Mouse (Mus musculus) cerebellum, adult 11-12 months (tissue): ENCODE measurements around the gene Siah2.

ENCODE experiments used
- DNase-seq: peaks from one replicate; pipeline ENCODE4 v3.0.0; 2022

Gene Siah2

DNA sequence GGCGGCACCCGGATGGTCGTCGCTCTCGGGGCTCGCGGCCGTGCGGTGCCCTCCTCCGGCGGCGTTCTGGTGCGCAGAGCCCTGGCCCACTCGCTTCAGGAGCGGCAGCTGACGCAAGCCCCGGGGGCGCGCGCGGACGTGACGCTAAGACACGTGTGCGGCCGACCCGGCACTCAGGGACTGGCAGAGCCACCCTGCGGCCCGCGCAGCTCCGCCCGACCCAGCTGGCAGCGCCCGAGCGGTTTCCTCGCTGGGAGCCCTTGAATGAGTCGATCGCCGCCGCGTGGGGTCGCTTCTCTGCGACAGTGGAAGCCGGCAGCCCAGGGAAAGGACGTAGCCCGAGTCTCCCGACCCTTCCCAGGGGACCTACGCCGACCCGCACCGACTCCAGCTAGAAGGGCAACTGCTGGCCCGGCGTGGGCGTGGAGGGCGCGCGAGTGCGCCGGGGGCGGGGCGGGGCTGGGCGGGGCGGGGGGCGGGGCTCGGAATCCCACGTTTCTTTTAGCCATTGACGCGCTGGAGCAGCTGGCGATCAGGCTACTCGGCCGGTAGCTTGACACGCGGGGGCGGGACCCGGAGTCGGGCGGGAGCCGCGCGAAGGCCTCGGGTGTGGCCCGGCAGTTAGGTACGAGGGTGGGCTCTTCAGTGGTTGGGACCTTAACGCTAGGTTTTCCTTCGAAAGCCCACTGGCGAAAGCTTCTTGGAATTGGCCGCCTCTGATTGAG lies at the start of gene Siah2:
Gene Siah2 (minus strand): TSS at position 404 of the 725 bp plus-strand sequence.
- peak; percentile 93 for DNase-seq

DNA sequence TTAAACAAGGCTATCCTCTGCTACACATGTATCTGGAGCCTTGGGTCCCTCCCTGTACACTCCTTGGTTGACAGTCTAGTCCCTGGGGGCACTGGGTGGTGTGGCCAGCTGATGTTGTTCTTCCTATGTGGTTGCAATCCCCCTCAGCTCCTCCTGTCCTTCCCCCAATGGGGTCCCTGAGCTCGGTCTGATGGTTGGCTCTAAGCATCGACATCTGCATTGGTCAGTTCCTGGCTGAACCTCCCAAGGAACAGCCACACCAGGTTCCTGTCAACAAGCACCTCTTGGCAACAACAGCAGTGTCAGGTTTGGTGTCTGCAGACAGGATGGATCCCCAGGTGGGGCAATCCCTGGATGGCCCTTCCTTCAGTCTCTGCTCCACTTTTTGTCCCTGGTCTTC lies 47.3 kb upstream of the Siah2 start:
- no peak for DNase-seq

DNA sequence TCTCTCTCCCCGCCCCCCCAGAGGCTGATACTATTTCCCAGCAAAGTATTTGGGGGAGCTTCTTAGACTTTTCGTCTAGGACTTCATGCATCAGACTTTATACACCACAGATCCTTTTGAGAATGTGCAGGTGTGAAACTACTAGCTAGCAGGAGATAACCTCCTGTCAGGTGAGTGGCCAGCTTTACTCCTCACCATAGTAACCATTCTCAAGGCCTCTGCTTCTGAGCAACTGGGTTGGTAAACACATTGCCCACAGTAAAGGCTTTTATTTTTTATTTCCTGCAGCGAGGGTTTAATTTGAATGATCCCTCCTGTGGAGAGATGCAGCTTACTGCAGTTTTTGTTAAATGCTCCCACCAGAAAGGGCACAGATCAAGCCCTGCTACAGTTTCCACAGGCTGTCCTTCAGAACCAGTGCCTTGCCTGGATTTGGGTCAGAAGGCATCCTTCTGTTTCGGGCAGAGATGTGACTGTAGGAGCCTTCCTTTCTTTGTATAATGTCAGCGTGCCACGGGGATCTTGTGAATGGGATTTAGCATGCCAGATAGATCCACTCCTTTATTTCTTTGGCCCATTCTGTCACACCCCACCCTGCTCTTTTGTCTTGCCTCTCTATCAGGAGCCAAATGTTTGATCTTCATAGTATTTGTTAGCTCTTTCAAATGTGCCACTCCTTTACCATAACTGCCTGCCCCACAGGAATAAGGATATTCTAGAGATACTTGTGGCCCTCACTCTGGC lies 46.3 kb upstream of the Siah2 start:
- DNase-seq = no peak

DNA sequence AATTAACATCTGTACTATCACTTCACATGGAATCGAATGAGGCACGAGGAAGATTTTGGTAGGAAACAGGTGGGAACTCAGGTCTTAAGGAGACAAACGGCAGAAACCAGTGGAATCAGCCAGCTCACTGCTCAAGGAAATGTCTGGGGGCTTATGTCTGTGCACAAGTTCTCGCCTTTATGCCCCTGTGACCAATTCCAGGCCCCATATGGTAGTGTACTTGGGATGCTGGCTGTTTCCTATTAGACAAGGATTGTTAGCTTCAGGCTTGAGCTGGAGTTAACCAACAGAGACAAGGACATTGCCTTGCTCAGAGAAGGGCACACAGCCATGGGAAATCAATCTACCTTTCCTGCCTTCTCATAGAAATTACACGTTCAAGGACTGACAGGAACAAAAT lies 39.3 kb upstream of the Siah2 start:
- no peak for DNase-seq

- no peak for DNase-seq
Measured at GRCm38 (mm10) chr3:58730580-58730979, 38.4 kb upstream of the Siah2 start.

- DNase-seq = no peak
Measured at GRCm38 (mm10) chr3:58729549-58729948, 37.3 kb upstream of the Siah2 start.

- no peak for DNase-seq
Measured at GRCm38 (mm10) chr3:58727601-58728000, 35.4 kb upstream of the Siah2 start.

DNA sequence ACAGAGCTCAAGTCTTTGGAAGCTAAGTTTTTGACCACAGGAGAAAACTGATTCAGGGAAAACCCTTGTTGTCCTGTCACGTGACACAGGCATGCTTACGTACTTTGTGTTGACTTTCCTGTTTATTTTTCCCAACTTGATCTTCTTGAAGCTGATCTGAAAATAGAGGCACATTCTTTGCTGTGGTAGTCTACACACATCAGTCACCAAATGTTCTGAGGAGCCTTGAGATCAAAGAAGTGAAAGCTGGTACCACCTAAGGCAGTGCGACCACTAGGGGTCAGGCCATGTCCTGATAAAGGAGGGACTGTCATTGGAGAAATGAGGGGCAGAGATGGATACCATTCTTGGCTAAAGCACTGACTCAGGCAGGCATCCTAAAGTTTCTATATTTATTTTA lies 34.8 kb upstream of the Siah2 start:
- peak; percentile 47 for DNase-seq

GRCm38 (mm10) chr3:58726374-58726773 lies 34.2 kb upstream of the Siah2 start:
- no peak for DNase-seq

DNA sequence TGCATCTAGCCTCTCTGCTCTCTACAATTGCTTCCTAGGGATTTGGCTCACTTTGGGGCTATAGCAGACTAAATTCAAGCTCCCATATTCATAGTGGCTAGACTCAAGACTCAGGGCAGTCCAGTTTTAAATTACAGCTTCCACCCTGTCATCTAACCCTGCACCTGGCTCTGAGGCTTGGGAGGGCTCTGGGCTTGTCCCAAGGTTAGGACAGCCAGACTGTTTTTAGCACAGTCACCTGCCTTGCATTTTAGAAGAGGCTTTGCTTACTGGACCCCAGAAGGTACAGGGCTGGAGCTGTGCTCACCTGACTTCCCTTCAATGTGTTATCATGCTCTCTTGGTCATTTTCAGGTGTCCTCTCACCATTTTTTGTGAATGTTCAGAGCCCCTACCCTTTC lies 32.6 kb upstream of the Siah2 start:
- DNase-seq = no peak

- no peak for DNase-seq
Measured at GRCm38 (mm10) chr3:58723656-58724055, 31.5 kb upstream of the Siah2 start.

- no peak for DNase-seq
Measured at GRCm38 (mm10) chr3:58719461-58720230, 27.4 kb upstream of the Siah2 start.

DNA sequence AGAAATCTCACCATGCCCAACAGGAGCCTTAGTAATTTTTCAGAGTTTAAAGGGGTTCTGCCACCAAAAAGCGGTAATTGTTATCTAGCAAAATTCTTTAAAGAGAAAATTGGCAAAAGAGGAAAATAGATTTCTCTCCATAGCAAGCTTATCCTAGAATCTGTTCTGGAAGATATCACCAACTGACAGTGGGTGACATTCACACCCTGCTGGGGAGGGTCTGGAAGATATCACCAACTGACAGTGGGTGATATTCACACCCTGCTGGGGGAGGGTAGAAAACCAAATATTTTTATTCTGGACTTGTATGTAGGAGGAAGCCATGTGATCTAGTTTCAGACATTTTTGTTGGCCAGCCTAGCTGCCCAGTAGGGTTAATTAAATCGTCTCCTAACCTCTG lies 24.5 kb upstream of the Siah2 start:
- DNase-seq = no peak

GRCm38 (mm10) chr3:58714767-58715166 lies 22.6 kb upstream of the Siah2 start:
- DNase-seq = no peak

DNA sequence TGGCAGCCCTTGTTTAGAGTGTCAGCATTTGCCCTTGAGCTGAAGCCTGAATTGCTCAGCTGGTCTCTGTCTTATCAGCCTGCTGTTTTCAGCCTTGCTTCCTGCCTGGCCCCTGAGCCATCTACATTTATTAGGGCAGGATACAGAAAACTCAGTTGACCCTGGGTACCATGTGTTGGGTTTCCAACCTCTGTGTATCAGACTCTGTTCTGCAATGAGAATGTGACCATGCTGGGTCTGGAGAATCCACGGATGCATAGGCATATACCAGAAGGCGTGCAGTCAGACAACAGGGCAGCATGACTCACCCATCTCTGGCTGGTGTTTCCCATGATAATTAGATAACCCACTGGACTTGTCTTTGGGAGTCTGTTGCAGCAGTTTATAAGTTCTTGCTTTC lies 21.8 kb upstream of the Siah2 start:
- DNase-seq = no peak

DNA sequence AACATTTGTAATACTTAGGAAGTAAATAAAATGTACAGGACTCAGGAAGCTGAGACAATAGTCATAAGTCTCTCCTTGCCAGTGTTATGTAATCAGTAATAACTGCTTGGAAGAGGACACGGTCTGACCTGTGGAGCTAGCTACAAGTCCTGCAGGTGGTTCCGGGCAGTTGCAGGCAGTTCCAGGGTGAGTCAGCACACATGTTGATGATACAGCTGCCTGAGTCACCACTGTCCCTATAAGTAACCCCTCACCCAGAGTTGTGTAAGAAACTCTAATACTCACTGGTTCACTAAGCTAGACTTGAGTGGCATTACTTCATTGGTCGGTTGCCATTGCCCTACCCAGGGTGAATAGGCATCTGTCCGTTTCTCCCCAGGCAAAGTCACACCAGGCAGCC lies 21.0 kb upstream of the Siah2 start:
- no peak for DNase-seq

- no peak for DNase-seq
Measured at GRCm38 (mm10) chr3:58704547-58704946, 12.3 kb upstream of the Siah2 start.

- no peak for DNase-seq
Measured at GRCm38 (mm10) chr3:58703748-58704147, 11.5 kb upstream of the Siah2 start.

DNA sequence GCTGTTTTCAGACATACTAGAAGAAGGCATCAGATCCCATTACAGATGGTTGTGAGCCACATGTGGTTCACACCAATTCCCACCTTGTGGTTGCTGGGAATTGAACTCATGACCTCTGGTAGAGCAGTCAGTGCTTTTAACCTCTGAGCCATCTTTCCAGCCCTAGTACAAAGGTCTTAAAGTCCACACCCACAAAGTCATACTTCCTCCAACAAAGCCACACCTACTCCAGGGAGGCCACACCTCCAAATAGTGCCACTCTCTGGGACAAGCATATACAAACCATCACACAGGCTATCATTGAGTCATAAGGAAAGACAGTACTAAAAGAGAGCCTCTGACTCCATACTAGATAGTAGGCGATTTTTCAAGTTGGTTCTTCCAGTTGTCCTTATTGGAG lies 10.1 kb upstream of the Siah2 start:
- no peak for DNase-seq

GRCm38 (mm10) chr3:58701441-58701840 lies 9.2 kb upstream of the Siah2 start:
- no peak for DNase-seq

- no peak for DNase-seq
Measured at GRCm38 (mm10) chr3:58697926-58698325, 5.7 kb upstream of the Siah2 start.

DNA sequence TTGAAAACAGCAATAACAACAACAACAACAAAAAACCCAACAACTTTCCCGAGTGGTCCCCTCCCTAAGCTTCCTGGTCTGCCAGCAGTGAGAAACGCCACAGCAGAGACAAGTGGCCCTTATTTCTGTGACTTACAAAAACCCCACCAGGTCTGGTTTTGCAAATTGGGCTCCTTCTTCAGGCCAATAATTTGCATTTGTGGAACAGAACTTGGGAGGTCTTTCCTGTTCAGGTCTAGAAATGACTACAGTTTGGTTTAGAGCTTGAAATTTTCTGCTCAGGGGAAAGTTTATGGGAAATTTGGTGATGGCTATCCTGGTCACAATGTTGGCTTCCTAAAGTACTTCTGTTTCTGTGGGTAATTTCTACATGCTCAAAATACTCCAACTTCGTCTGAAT lies 4.6 kb upstream of the Siah2 start:
- no peak for DNase-seq

DNA sequence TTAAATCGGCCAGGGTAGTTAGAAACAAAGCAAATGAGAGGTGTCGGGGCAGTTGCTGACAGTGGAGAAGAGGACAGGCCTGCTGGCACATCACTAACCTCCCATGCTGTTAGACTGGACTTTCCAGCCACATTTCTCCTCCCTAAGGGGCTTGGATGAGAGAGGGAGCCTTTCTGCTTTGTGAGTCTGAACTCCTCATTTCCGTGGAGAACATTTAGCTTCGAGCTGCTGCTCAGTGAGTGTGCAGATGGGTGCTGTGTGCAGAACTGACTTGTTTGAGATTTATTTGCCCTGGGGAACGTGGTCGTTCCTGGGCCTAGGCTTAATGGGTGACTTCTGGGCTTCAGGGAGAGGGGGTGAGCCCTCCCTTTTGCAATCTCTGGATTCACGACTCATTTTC lies 3.3 kb upstream of the Siah2 start:
- no peak for DNase-seq

DNA sequence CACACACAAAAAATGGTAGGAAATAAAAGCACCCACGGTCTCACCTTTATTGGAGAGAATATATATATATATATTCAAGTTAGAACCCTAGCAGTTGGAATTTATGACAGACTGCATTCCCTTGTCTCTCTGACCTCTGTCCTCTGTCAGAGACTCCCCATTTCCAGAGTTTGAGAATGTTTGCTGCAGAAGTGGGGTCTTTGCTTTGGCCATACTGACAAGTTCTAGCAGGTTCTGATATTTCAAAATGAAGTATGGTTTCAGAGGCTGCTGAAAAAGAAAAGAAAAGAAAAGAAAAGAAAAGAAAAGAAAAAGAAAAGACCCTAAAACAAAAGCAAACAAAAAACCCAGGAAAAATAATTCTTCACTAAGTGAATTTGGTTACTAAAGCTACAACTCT lies 2.8 kb upstream of the Siah2 start:
- DNase-seq = no peak
